Mouse (Mus musculus): ENCODE data around the gene Rnf25.
A peak's percentile ranks its signal among the peaks of the same experiment; 100 is the strongest.

Rnf25 gene

DNA sequence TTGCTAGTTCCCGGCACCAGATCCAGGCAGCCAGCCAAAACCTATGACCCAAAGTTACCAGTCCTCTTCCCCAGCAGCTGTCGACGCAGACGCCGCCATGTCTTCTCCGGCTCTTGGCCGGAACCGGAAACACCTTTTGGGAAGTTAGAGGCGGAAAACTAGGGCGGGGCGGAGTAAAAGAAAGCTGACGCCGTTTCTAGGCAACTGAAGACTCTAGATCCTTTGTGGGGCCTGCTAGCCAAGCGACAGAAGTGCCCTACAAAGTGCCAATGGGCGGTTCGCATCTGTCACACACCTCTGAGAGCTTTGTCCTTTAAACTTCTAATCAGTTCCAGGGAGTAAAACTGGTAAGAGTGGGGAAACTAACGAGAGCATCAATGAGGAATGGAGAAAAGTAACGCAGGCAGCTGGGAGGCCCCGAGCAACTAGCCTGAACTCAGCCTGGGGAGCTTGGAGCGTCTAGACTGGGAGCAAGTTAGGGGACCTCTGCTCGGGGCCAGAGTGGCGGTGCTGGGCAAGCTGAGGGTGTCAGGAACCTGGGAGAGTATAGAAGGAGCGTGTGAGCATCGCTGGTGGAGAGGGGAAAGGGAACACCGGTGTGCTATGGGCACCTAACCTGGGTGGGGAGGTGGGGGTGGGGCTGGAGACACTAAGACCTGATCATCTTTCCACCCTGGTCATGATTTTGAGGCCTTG, at the start of gene Rnf25, which contains the start of gene Stk36:
Gene Rnf25 (minus strand): TSS at position 131 of the 696 bp plus-strand sequence.
Gene Stk36 (plus strand): TSS at position 179 of the 696 bp plus-strand sequence.
- DNase-seq (ENCODE audit: low read depth, low spot score) = peak; percentile 92

DNA sequence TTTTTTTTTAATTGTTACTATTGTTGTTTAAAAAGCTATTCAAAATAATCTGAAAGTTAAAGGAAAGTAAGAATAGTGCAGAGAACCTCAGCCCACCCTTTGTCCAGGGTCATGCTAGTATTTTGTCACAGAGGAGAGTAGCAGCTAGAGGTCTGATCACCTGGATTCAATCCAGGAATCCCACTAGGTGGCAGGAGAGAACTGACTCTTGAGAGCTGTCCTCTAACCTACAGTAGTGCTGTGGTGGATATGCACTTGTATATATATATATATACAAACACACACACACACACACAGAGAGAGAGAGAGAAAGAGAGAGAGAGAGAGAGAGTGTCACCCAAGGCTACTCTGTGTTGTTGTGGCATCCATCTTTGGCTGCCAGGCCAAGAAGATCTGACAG, 42.7 kb upstream of the Rnf25 start:
- peak; percentile 15 for DNase-seq (ENCODE audit: low read depth, low spot score)

DNA sequence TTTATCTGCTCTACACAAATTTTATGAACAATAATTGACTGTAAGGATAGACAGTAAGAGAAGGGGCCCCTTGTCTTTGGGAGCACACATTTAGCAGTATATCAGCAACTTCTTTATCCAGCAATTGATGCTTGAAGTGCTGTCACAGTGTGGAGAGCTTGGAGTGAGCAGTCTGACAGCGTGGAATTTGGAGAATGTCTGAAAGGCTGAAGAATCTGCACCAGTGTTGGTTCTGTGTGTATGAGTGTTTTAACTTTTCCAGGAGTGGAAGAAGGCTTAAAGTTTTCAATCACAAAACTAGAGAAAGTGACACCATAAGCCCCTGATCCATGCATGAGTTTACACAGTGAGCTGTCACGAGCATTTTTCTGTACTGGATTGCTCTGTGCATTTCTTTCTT, 42.3 kb upstream of the Rnf25 start:
- DNase-seq (ENCODE audit: low read depth, low spot score) = no peak

DNA sequence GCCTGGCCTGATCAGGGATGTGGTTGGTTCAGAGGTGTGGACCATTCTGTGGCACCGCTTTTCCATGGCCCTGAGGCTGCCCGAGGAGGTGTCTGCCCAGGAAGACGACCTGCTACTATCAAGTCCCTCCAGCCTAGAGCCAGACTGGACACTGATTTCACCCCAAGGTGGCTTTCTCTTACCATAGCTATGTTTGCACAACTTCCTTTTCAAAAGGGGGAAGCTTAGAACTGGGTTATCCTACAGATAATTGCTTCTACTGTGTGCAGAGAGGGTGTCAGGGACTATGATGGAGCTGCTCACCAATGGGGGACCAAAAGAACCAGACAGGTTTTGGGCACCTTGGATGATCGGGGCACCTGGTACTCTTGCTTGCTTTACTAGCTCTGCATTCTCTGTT, 31.5 kb upstream of the Rnf25 start:
- no peak for DNase-seq (ENCODE audit: low read depth, low spot score)

GRCm38 (mm10) chr1:74628001-74628400, 26.8 kb upstream of the Rnf25 start:
- DNase-seq (ENCODE audit: low read depth, low spot score) = peak; percentile 26

GRCm38 (mm10) chr1:74626076-74626475, 24.9 kb upstream of the Rnf25 start:
- DNase-seq (ENCODE audit: low read depth, low spot score) = no peak

DNA sequence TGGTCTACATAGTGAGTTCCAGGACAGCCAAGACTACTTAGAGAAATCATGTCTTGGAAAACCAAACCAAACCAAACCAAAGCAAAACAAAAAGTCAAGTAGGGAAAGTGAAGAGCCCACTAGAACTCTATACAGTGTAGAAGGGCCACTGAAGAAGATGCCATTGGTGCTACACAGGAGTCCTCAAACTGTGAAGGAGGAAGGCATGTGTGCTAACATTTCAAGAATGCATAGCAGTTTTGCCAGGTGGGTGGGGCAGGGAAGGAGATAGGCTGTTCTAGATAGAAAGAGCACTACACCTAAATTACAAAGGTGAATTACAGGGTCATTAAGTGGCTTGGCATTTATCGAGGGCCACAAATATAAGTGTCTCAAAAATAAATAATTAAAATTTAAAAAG, 23.0 kb upstream of the Rnf25 start:
- DNase-seq (ENCODE audit: low read depth, low spot score) = no peak

DNA sequence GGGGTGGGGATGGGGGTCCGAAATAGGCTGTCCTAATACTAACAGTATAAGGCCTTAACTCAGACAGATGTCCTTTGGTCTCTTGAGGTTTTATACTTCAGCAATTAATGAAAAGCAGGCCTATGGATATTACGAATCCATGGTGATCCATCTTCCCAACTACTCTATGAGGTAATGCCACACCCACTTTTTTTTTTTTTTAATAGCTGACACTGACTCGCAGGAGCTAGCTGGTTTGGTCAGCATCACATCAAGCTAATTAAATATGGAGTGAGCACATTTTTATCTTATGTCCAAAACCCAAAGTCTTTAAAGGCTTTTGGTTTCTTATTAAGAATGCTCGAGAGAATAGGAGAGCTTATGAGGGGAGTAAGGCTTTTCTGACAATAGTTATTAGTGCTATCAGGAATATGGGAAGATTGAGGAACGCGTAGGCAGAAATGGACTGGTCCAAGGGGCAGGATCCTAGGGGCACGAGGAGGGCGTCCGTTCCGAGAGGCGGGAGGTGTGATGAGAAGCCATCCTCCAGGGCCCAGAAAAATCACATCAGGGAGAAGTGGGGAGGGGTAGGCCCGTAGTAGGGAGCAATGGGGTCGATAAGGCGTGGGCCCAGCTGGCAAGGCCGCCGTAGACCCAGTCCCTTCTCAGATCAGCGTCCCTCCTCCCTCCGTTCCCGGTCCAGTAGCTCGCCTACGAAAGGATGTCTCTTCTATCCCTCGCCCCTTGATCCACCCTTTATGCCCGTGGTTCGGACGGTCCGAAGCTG, 513 bp downstream of the Rnf25 start:
- DNase-seq (ENCODE audit: low read depth, low spot score) = no peak

DNA sequence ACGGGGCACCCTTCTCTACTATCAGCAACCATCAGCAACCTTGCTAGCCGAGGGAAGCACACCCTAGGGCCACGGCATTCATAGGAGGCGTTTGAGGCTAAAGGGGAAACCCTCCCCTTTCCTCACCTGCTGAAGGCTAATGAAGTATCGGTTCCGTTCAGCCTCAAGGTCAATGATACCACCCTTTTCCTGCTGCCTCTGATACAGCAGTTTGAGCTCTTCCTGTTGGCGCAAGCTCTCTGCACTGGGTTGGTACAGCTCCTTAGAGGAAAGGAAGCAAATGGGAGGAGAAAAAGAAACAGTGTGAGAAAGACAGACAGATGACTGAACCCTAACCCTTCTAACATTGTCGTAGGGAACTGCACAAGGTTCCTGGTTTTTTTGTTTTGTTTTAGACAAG, 6.8 kb downstream of the Rnf25 start:
- peak; percentile 11 for DNase-seq (ENCODE audit: low read depth, low spot score)

DNA sequence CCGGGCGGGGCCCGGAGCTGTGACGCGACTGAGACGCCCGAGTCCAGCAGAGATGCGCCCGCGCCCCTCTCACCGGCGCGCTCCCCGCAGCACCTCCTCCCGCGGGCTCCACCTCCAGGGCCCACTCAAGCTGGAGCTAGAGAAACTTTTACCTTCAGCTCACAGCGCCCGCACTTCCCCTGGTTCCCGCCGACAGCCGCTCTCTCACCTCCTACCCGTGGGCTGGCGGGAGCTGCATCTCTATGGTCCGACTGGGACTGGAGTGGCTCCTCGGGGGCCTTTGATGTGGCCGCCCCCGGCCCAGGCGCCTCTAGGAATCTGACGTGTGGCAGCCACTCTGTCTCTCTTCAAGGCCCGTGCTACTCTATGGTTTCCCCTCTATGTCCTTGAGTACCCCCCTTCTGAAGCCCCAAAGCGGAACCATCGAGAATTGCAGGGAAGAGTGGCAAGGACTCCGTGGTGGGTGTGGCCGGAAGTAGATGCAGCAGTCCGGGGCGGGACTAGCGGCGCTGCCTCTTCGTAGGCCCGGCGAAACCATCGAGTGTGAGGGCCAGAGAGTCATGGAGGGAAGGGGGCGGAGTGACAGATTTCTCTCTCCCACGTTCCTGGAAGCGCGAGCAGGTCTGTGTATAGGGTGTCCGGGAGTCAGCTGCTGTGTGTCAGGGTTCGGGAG, 13.3 kb downstream of the Rnf25 start, which contains the start of the genes Zfp142 and Bcs1l:
Gene Zfp142 (minus strand): TSS at position 474 of the 673 bp plus-strand sequence.
Gene Bcs1l (plus strand): TSS at position 517 of the 673 bp plus-strand sequence.
- peak; percentile 99 for DNase-seq (ENCODE audit: low read depth, low spot score)

GRCm38 (mm10) chr1:74587233-74587772, 13.9 kb downstream of the Rnf25 start:
- DNase-seq (ENCODE audit: low read depth, low spot score) = no peak

- no peak for DNase-seq (ENCODE audit: low read depth, low spot score)
These were observed 16.4 kb downstream of the Rnf25 start for GRCm38 (mm10) chr1:74584616-74585398.

GRCm38 (mm10) chr1:74582621-74583020, 18.6 kb downstream of the Rnf25 start:
- DNase-seq (ENCODE audit: low read depth, low spot score) = peak; percentile 43

DNA sequence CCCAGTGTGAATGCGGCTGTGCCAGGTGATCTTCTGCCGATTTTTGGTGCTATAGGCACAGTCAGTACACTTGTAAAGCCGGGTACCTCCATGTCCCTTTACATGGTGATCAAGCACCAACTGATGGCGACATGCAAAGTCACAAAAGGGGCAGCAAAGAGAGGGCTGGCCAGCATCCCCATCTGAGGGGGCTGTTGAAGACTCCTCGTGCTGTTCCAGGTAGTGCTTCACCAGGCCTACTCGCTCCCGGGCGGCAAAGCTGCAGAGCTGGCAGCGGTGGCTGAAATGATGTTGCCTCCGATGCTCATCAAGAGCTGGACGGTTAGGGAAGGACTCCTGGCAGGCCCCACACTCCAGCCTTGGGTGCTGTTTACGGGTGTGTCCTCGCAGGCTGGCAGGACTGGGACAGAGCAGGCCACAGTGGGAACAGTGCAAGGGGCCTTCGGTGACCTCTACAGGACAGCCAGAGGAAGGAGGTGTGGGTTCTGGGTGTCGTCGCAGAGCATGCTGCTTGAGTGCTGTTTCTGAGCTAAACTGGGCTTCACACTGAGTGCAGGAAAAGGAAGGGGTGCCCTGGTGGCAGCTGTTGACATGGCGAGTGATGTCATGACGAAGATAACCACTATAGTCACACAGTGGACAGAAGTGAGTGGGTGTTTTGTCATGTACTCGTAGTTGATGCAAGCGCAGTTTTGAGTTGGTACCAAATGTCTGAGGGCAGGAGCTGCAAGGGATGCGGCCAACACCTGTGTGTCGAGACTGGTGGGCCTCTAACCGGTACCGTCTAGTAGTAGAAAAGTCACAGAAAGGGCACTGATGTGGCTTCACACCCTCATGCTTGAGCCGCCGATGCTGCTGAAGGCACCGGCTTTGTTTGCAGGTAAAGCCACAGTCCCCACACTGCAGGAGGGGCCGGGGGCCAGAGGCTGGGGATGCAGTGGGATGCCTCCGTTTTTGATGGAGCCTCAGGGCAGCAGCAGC, 31.2 kb downstream of the Rnf25 start:
- peak; percentile 31 for DNase-seq (ENCODE audit: low read depth, low spot score)

DNA sequence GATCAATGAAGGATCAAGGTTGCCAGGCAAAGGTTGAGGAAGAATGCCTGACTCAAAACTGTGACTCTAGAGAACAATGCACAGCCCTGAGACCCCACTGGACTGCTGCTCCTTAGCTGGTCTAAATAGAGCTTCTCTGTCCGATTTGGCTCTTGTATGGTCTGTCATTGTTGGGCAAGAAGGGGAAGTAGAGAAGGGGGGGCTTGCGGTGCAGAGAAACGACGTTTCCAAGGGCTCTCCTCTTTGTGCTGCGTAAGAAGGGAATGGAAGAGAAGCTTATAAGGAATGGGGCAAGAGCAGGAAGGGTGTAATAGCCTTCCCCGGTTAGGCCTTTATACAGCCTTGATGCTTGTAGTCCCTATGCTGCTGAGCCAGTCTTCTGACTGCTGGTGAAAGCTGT, 35.4 kb downstream of the Rnf25 start:
- DNase-seq (ENCODE audit: low read depth, low spot score) = no peak

- DNase-seq (ENCODE audit: low read depth, low spot score) = no peak
These were observed 42.1 kb downstream of the Rnf25 start for GRCm38 (mm10) chr1:74559061-74559460.

GRCm38 (mm10) chr1:74544184-74544583, 57.0 kb downstream of the Rnf25 start, which contains the start of gene Usp37:
TSS of gene Usp37 (minus strand) at chr1:74544284.
- DNase-seq (ENCODE audit: low read depth, low spot score) = no peak
